Mouse (Mus musculus): ENCODE results near the gene Sigirr. TPM values are rescaled to one million over a fixed set of nuclear protein-coding genes. Genes with fewer than 3 reads are reported as not detected.

The Sigirr gene
- polyA plus RNA-seq, 1 experiment from 2014 or later: 15.1 TPM

GRCm38 (mm10) chr7:141094487-141095205 is 5.7 kb downstream of the Sigirr start:
- no peak overlapping the region for H3K4me3 ChIP-seq
- H3K4me1 ChIP-seq: peaks cover 18% of the 10 kb centered on the region
- WGBS: 55% methylated on average over 15 of the region's 15 CpGs
- peaks cover 14% of the 10 kb centered on the region for H3K27me3 ChIP-seq
- no peaks in the 10 kb centered on the region for H3K9me3 ChIP-seq
- H3K9ac ChIP-seq: no peak overlapping the region
- H3K36me3 ChIP-seq: no peaks in the 10 kb centered on the region
- H3K27ac ChIP-seq: no peak overlapping the region
- no peak overlapping the region for H3K4me2 ChIP-seq
- no peak for ATAC-seq (ENCODE audit: borderline replicate concordance, extremely low read depth, low FRiP score, low TSS enrichment)

- Histone ChIP-seq H3K4me2 (no peak overlapping the region), H3K27ac (no peak overlapping the region), H3K9ac (no peak overlapping the region), H3K4me1 (peaks cover 14% of the 10 kb centered on the region), H3K36me3 (no peaks in the 10 kb centered on the region), H3K9me3 (no peaks in the 10 kb centered on the region), H3K4me3 (no peak overlapping the region), H3K27me3 (peaks cover 14% of the 10 kb centered on the region; the same call in 1 of the 2 replicates)
- WGBS: 68% methylated on average over 6 of the region's 6 CpGs
- no peak for ATAC-seq (ENCODE audit: borderline replicate concordance, extremely low read depth, low FRiP score, low TSS enrichment)
These were observed 6.4 kb downstream of the Sigirr start for GRCm38 (mm10) chr7:141093950-141094349.

- Histone ChIP-seq H3K4me3 (peak overlapping the region; percentile 17), H3K27ac (no peak overlapping the region), H3K9me3 (no peaks in the 10 kb centered on the region), H3K27me3 (peaks cover 26% of the 10 kb centered on the region; the same call in 1 of the 2 replicates), H3K4me1 (peaks cover 19% of the 10 kb centered on the region), H3K36me3 (no peaks in the 10 kb centered on the region), H3K4me2 (peak overlapping the region; percentile 52), H3K9ac (no peak overlapping the region)
- peak; percentile 88 for ATAC-seq (ENCODE audit: borderline replicate concordance, extremely low read depth, low FRiP score, low TSS enrichment)
- 6% methylated on average over 37 of the region's 37 CpGs for WGBS
These were observed 8.2 kb downstream of the Sigirr start for GRCm38 (mm10) chr7:141092051-141092735.

- H3K9ac ChIP-seq: no peak overlapping the region
- no peak overlapping the region for H3K27ac ChIP-seq
- H3K36me3 ChIP-seq: no peaks in the 10 kb centered on the region
- no peak for ATAC-seq (ENCODE audit: borderline replicate concordance, extremely low read depth, low FRiP score, low TSS enrichment)
- no peak overlapping the region for H3K4me3 ChIP-seq
- no peaks in the 10 kb centered on the region for H3K9me3 ChIP-seq
- H3K4me2 ChIP-seq: no peak overlapping the region
- H3K27me3 ChIP-seq: peaks cover 29% of the 10 kb centered on the region; the same call in 1 of the 2 replicates
- WGBS: 68% methylated on average over 8 of the region's 8 CpGs
- peaks cover 16% of the 10 kb centered on the region for H3K4me1 ChIP-seq
These were observed 10.1 kb downstream of the Sigirr start for GRCm38 (mm10) chr7:141090228-141090627.

- Histone ChIP-seq H3K4me3 (no peak overlapping the region), H3K4me1 (peaks cover 16% of the 10 kb centered on the region), H3K9me3 (no peaks in the 10 kb centered on the region), H3K27ac (no peak overlapping the region), H3K9ac (no peak overlapping the region), H3K27me3 (peaks cover 29% of the 10 kb centered on the region; the same call in 1 of the 2 replicates), H3K36me3 (no peaks in the 10 kb centered on the region), H3K4me2 (no peak overlapping the region)
- 11% methylated on average over 18 of the region's 18 CpGs for WGBS
- no peak for ATAC-seq (ENCODE audit: borderline replicate concordance, extremely low read depth, low FRiP score, low TSS enrichment)
These were observed 11.9 kb downstream of the Sigirr start for GRCm38 (mm10) chr7:141088473-141088872.

- Histone ChIP-seq H3K4me2 (no peak overlapping the region), H3K27ac (no peak overlapping the region), H3K27me3 (peaks cover 29% of the 10 kb centered on the region; the same call in 1 of the 2 replicates), H3K9ac (no peak overlapping the region), H3K4me1 (peaks cover 16% of the 10 kb centered on the region), H3K9me3 (no peaks in the 10 kb centered on the region), H3K36me3 (no peaks in the 10 kb centered on the region), H3K4me3 (no peak overlapping the region)
- WGBS: 21% methylated on average over 8 of the region's 8 CpGs
- ATAC-seq (ENCODE audit: borderline replicate concordance, extremely low read depth, low FRiP score, low TSS enrichment): no peak
These were observed 12.5 kb downstream of the Sigirr start for GRCm38 (mm10) chr7:141087894-141088293.

- Histone ChIP-seq H3K27ac (peak overlapping the region; percentile 63), H3K9ac (peak overlapping the region; percentile 55), H3K27me3 (0 out of 2 replicates have a peak, but pooled peaks cover under 1% of the 10 kb centered on the region), H3K4me1 (no peaks in the 10 kb centered on the region), H3K36me3 (no peaks in the 10 kb centered on the region), H3K9me3 (no peaks in the 10 kb centered on the region), H3K4me3 (peak overlapping the region; percentile 45), H3K4me2 (peak overlapping the region; percentile 56)
- 20% methylated on average over 33 of the region's 34 CpGs for WGBS
- peak; percentile 53 for ATAC-seq (ENCODE audit: borderline replicate concordance, extremely low read depth, low FRiP score, low TSS enrichment)
These were observed 20.6 kb downstream of the Sigirr start for GRCm38 (mm10) chr7:141079481-141080449.

- 78% methylated on average over 4 of the region's 4 CpGs for WGBS
- Histone ChIP-seq H3K4me3 (no peak overlapping the region), H3K4me2 (no peak overlapping the region; the same call in 1 of the 2 replicates), H3K9ac (no peak overlapping the region), H3K27me3 (0 out of 2 replicates have a peak, but pooled peaks cover 3% of the 10 kb centered on the region), H3K36me3 (no peaks in the 10 kb centered on the region), H3K27ac (0 out of 2 replicates have a peak overlapping the region, but pooled peaks have one; percentile 41), H3K9me3 (no peaks in the 10 kb centered on the region), H3K4me1 (no peaks in the 10 kb centered on the region)
- ATAC-seq (ENCODE audit: borderline replicate concordance, extremely low read depth, low FRiP score, low TSS enrichment): no peak
These were observed 21.5 kb downstream of the Sigirr start for GRCm38 (mm10) chr7:141078876-141079275.

GRCm38 (mm10) chr7:141077841-141078240 is 22.5 kb downstream of the Sigirr start, which contains the start of gene Pkp3:
TSS of gene Pkp3 (plus strand) at chr7:141078218.
- H3K4me2 ChIP-seq: no peak within 1 kb of the TSS
- H3K9ac ChIP-seq: no peak within 1 kb of the TSS
- no peaks in the 10 kb centered on the region for H3K4me1 ChIP-seq
- 0 out of 2 replicates have a peak, but pooled peaks cover 3% of the 10 kb centered on the region for H3K27me3 ChIP-seq
- 0 out of 2 replicates have a peak within 1 kb of the TSS, but pooled peaks have one; percentile 41 for H3K27ac ChIP-seq
- ATAC-seq (ENCODE audit: borderline replicate concordance, extremely low read depth, low FRiP score, low TSS enrichment): no peak
- 84% methylated on average over 15 of the region's 15 CpGs for WGBS
- H3K36me3 ChIP-seq: no peaks in the 10 kb centered on the region
- H3K4me3 ChIP-seq: no peak within 1 kb of the TSS
- H3K9me3 ChIP-seq: no peaks in the 10 kb centered on the region

GRCm38 (mm10) chr7:141073782-141074181 is 26.6 kb downstream of the Sigirr start:
- no peak for ATAC-seq (ENCODE audit: borderline replicate concordance, extremely low read depth, low FRiP score, low TSS enrichment)
- no peak overlapping the region for H3K4me2 ChIP-seq
- H3K27ac ChIP-seq: no peak overlapping the region
- no peaks in the 10 kb centered on the region for H3K9me3 ChIP-seq
- H3K27me3 ChIP-seq: peaks cover 34% of the 10 kb centered on the region
- H3K4me3 ChIP-seq: no peak overlapping the region
- WGBS: 63% methylated on average over 4 of the region's 4 CpGs
- H3K36me3 ChIP-seq: no peaks in the 10 kb centered on the region
- H3K4me1 ChIP-seq: peaks cover 7% of the 10 kb centered on the region; the same call in 1 of the 2 replicates
- H3K9ac ChIP-seq: no peak overlapping the region
